Mouse (Mus musculus) thymus, adult 18-20 months (tissue): Measurements from ENCODE around the gene Syt1.

Experiments used
- DNase-seq, 2 experiments: peaks; one replicate each; pipeline ENCODE4 v3.0.0; 2022; ENCODE audit warnings: mixed read lengths in 2 of 2

Syt1 gene

GRCm38 (mm10) chr10:109010241-109011193 lies at the start of gene Syt1:
TSS of gene Syt1 (minus strand) at chr10:109010982.
- DNase-seq = no peak

GRCm38 (mm10) chr10:109056500-109056899 lies 45.7 kb upstream of the Syt1 start:
- no peak for DNase-seq

- no peak for DNase-seq
Observed at GRCm38 (mm10) chr10:109047537-109047936, 36.8 kb upstream of the Syt1 start.

GRCm38 (mm10) chr10:109046988-109047387 lies 36.2 kb upstream of the Syt1 start:
- no peak for DNase-seq

- no peak for DNase-seq
Observed at GRCm38 (mm10) chr10:109011226-109012165, 714 bp upstream of the Syt1 start.

- DNase-seq = no peak
Observed at GRCm38 (mm10) chr10:109009831-109010230, 951 bp downstream of the Syt1 start.

- no peak for DNase-seq
Observed at GRCm38 (mm10) chr10:109008456-109008855, 2.3 kb downstream of the Syt1 start.

- DNase-seq = no peak
Observed at GRCm38 (mm10) chr10:109003482-109003881, 7.3 kb downstream of the Syt1 start.

GRCm38 (mm10) chr10:108987250-108987649 lies 23.5 kb downstream of the Syt1 start:
- no peak for DNase-seq

- DNase-seq = no peak
Observed at GRCm38 (mm10) chr10:108979660-108980059, 31.1 kb downstream of the Syt1 start.

- no peak for DNase-seq
Observed at GRCm38 (mm10) chr10:108954952-108955351, 55.8 kb downstream of the Syt1 start.

- DNase-seq = no peak
Observed at GRCm38 (mm10) chr10:108952182-108952581, 58.6 kb downstream of the Syt1 start.

- DNase-seq = no peak
Observed at GRCm38 (mm10) chr10:108936838-108937430, 73.8 kb downstream of the Syt1 start.

- DNase-seq = no peak
Observed at GRCm38 (mm10) chr10:108930299-108930698, 80.5 kb downstream of the Syt1 start.

- no peak for DNase-seq
Observed at GRCm38 (mm10) chr10:108929676-108930075, 81.1 kb downstream of the Syt1 start.

- DNase-seq = no peak
Observed at GRCm38 (mm10) chr10:108905264-108905663, 105.5 kb downstream of the Syt1 start.

- DNase-seq = no peak
Observed at GRCm38 (mm10) chr10:108904371-108904770, 106.4 kb downstream of the Syt1 start.

- DNase-seq = no peak
Observed at GRCm38 (mm10) chr10:108896529-108896928, 114.3 kb downstream of the Syt1 start.

GRCm38 (mm10) chr10:108893288-108893687 lies 117.5 kb downstream of the Syt1 start:
- DNase-seq = no peak

- DNase-seq = no peak
Observed at GRCm38 (mm10) chr10:108892441-108892840, 118.3 kb downstream of the Syt1 start.

GRCm38 (mm10) chr10:108889084-108889483 lies 121.7 kb downstream of the Syt1 start:
- no peak for DNase-seq

- DNase-seq = no peak
Observed at GRCm38 (mm10) chr10:108886781-108887180, 124.0 kb downstream of the Syt1 start.

GRCm38 (mm10) chr10:108885769-108886168 lies 125.0 kb downstream of the Syt1 start:
- DNase-seq = no peak
